Mouse (Mus musculus) liver, embryonic 16.5 days (tissue): Measurements from ENCODE around the gene Prox1. TPM values are rescaled to one million over a fixed set of nuclear protein-coding genes. Genes with fewer than 3 reads are reported as not detected.

Source experiments
- ATAC-seq: fragments of 200-750 bp; cut with Nextera tagmentation; 2 replicates; pipeline ENCODE4 v1.8.0; 2017; ENCODE audit warnings: low read depth, mild to moderate bottlenecking, moderate number of reproducible peaks, moderate library complexity
- H3K27ac ChIP-seq: fragments of 300-500 bp; sonication (generic); 2 replicates; pipeline ENCODE4 v1.5.1; 2014; ENCODE audit warnings: mild to moderate bottlenecking, low read length
- H3K27me3 ChIP-seq: fragments of 300-500 bp; sonication (generic); 2 replicates; pipeline ENCODE4 v1.6.1; 2014; ENCODE audit warnings: low read depth, low read length, mixed read lengths; ENCODE audit not compliant: control insufficient read depth, insufficient read depth
- H3K36me3 ChIP-seq: fragments of 300-500 bp; sonication (generic); 2 replicates; pipeline ENCODE4 v1.6.1; 2014; ENCODE audit warnings: mild to moderate bottlenecking; ENCODE audit not compliant: control insufficient read depth, insufficient read depth
- H3K4me1 ChIP-seq: fragments of 300-500 bp; sonication (generic); 2 replicates; pipeline ENCODE4 v1.6.1; 2014; ENCODE audit warnings: low read depth, low read length, mixed read lengths; ENCODE audit not compliant: control insufficient read depth
- H3K4me2 ChIP-seq: fragments of 300-500 bp; sonication (generic); 2 replicates; pipeline ENCODE4 v1.6.1; 2014; ENCODE audit warnings: low read depth, low read length, mixed read lengths
- H3K4me3 ChIP-seq: fragments of 300-500 bp; sonication (generic); 2 replicates; pipeline ENCODE4 v1.5.1; 2014; ENCODE audit warnings: low read depth, mild to moderate bottlenecking, low read length
- H3K9ac ChIP-seq: fragments of 300-500 bp; sonication (generic); 2 replicates; pipeline ENCODE4 v1.6.1; 2014; ENCODE audit warnings: low read depth, low read length
- H3K9me3 ChIP-seq: fragments of 300-500 bp; sonication (generic); replicated peaks from 2 replicates; pipeline ENCODE4 v1.6.1; 2016; ENCODE audit warnings: low read length; ENCODE audit not compliant: control insufficient read depth
- WGBS: fragments of 180-500 bp; shearing (Covaris S2); extraction: QIAGEN DNeasy Blood & Tissue Kit; methylation state at CpG from one replicate; pipeline ENCODE4 v1.1.7; 2014; ENCODE audit not compliant: insufficient replicate concordance; 5-methylcytosine and 5-hydroxymethylcytosine counted together
- polyA plus RNA-seq: library from polyadenylated mRNA; unstranded; fragments of >200 nt; fragmentation: Nextera tagmentation; extraction: Ambion mirVana; gene quantifications from 2 replicates; pipeline ENCODE4 v1.2.1, GENCODE M21; 2015

Prox1 gene
- polyA plus RNA-seq, 1 experiment from 2014 or later: 7.6 TPM

GRCm38 (mm10) chr1:190106060-190106459 is 64.5 kb downstream of the Prox1 start:
- ATAC-seq: no peak
- Histone ChIP-seq H3K36me3 (no peaks in the 10 kb centered on the region), H3K4me1 (no peaks in the 10 kb centered on the region), H3K27ac (peak overlapping the region; percentile 79), H3K27me3 (no peaks in the 10 kb centered on the region), H3K9ac (no peak overlapping the region), H3K4me3 (no peak overlapping the region), H3K4me2 (no peak overlapping the region), H3K9me3 (no peaks in the 10 kb centered on the region)
- 53% methylated on average over 5 of the region's 5 CpGs for WGBS

GRCm38 (mm10) chr1:190093326-190093725 is 77.2 kb downstream of the Prox1 start:
- H3K4me1 ChIP-seq: no peaks in the 10 kb centered on the region
- no peaks in the 10 kb centered on the region for H3K9me3 ChIP-seq
- no peak overlapping the region for H3K4me3 ChIP-seq
- no peak overlapping the region for H3K27ac ChIP-seq
- WGBS: 71% methylated on average over 9 of the region's 9 CpGs
- H3K36me3 ChIP-seq: no peaks in the 10 kb centered on the region
- no peak overlapping the region for H3K9ac ChIP-seq
- H3K4me2 ChIP-seq: no peak overlapping the region
- H3K27me3 ChIP-seq: no peaks in the 10 kb centered on the region
- ATAC-seq: no peak

GRCm38 (mm10) chr1:190092076-190092475 is 78.4 kb downstream of the Prox1 start:
- no peak overlapping the region for H3K4me2 ChIP-seq
- no peak overlapping the region for H3K27ac ChIP-seq
- no peaks in the 10 kb centered on the region for H3K27me3 ChIP-seq
- no peak overlapping the region for H3K4me3 ChIP-seq
- WGBS: 66% methylated on average over 7 of the region's 7 CpGs
- no peak overlapping the region for H3K9ac ChIP-seq
- no peaks in the 10 kb centered on the region for H3K36me3 ChIP-seq
- H3K9me3 ChIP-seq: no peaks in the 10 kb centered on the region
- no peaks in the 10 kb centered on the region for H3K4me1 ChIP-seq
- ATAC-seq: no peak

GRCm38 (mm10) chr1:190088929-190089328 is 81.6 kb downstream of the Prox1 start:
- Histone ChIP-seq H3K9me3 (no peaks in the 10 kb centered on the region), H3K4me3 (no peak overlapping the region)
- 26% methylated on average over 2 of the region's 2 CpGs for WGBS

GRCm38 (mm10) chr1:190085703-190086102 is 84.8 kb downstream of the Prox1 start:
- Histone ChIP-seq H3K27me3 (no peaks in the 10 kb centered on the region), H3K4me1 (no peaks in the 10 kb centered on the region), H3K9me3 (no peaks in the 10 kb centered on the region), H3K4me2 (no peak overlapping the region), H3K4me3 (no peak overlapping the region), H3K27ac (no peak overlapping the region), H3K36me3 (no peaks in the 10 kb centered on the region), H3K9ac (no peak overlapping the region)
- WGBS: 62% methylated on average over 7 of the region's 7 CpGs
- ATAC-seq: no peak

More at GRCm38 (mm10) chr1:190088929-190089328, 81.6 kb downstream of the Prox1 start:
- no peak overlapping the region for H3K27ac ChIP-seq
- H3K9ac ChIP-seq: no peak overlapping the region
- no peak for ATAC-seq
- H3K27me3 ChIP-seq: no peaks in the 10 kb centered on the region
- no peaks in the 10 kb centered on the region for H3K4me1 ChIP-seq
- no peaks in the 10 kb centered on the region for H3K36me3 ChIP-seq
- no peak overlapping the region for H3K4me2 ChIP-seq

GRCm38 (mm10) chr1:190079643-190080275 is 90.8 kb downstream of the Prox1 start:
- no peak for ATAC-seq
- Histone ChIP-seq H3K27me3 (no peaks in the 10 kb centered on the region), H3K36me3 (no peaks in the 10 kb centered on the region), H3K9ac (no peak overlapping the region), H3K4me2 (no peak overlapping the region), H3K4me3 (no peak overlapping the region), H3K4me1 (no peaks in the 10 kb centered on the region), H3K27ac (no peak overlapping the region), H3K9me3 (no peaks in the 10 kb centered on the region)
- 65% methylated on average over 9 of the region's 10 CpGs for WGBS

GRCm38 (mm10) chr1:190076601-190077000 is 93.9 kb downstream of the Prox1 start:
- no peaks in the 10 kb centered on the region for H3K36me3 ChIP-seq
- 64% methylated on average over 11 of the region's 11 CpGs for WGBS
- H3K4me1 ChIP-seq: no peaks in the 10 kb centered on the region
- H3K9me3 ChIP-seq: no peaks in the 10 kb centered on the region
- no peak for ATAC-seq
- H3K9ac ChIP-seq: no peak overlapping the region
- H3K27me3 ChIP-seq: no peaks in the 10 kb centered on the region
- no peak overlapping the region for H3K27ac ChIP-seq
- H3K4me2 ChIP-seq: no peak overlapping the region
- H3K4me3 ChIP-seq: no peak overlapping the region

Other genes starting within 250 kb of the Prox1 start
- gene Smyd2, start 248.4 kb downstream of the Prox1 start, polyA plus RNA-seq: 19.4 and 21.1 TPM in 2 replicates